Mouse (Mus musculus) embryonic facial prominence, embryonic 13.5 days (tissue): ENCODE data around the gene Piga. TPM values are rescaled to one million over a fixed set of nuclear protein-coding genes. Genes with fewer than 3 reads are reported as not detected.
A peak's percentile ranks its signal among the peaks of the same experiment; 100 is the strongest.

Experiments used
- ATAC-seq: fragments of 200-750 bp; cut with Nextera tagmentation; 2 replicates; pipeline ENCODE4 v1.8.0; 2017; ENCODE audit warnings: low read depth; ENCODE audit not compliant: insufficient number of reproducible peaks, insufficient read depth, low FRiP score, low TSS enrichment
- H3K27ac ChIP-seq: fragments of 300-500 bp; sonication (generic); 2 replicates; pipeline ENCODE4 v1.5.1; 2015; ENCODE audit warnings: moderate library complexity, mild to moderate bottlenecking, inconsistent platforms
- H3K27me3 ChIP-seq: fragments of 300-500 bp; sonication (generic); 2 replicates; pipeline ENCODE4 v1.6.1; 2015; ENCODE audit warnings: mild to moderate bottlenecking, inconsistent platforms
- H3K36me3 ChIP-seq: fragments of 300-500 bp; sonication (generic); 2 replicates; pipeline ENCODE4 v1.6.1; 2015; ENCODE audit warnings: mild to moderate bottlenecking, inconsistent platforms
- H3K4me1 ChIP-seq: fragments of 300-500 bp; sonication (generic); 2 replicates; pipeline ENCODE4 v1.6.1; 2015; ENCODE audit warnings: inconsistent platforms
- H3K4me2 ChIP-seq: fragments of 300-500 bp; sonication (generic); 2 replicates; pipeline ENCODE4 v1.6.1; 2015; ENCODE audit warnings: moderate library complexity, mild to moderate bottlenecking, inconsistent platforms
- H3K4me3 ChIP-seq: fragments of 300-500 bp; sonication (generic); 2 replicates; pipeline ENCODE4 v1.5.1; 2015; ENCODE audit warnings: mild to moderate bottlenecking, inconsistent platforms
- H3K9ac ChIP-seq: fragments of 300-500 bp; sonication (generic); 2 replicates; pipeline ENCODE4 v1.6.1; 2015; ENCODE audit warnings: mild to moderate bottlenecking, inconsistent platforms
- H3K9me3 ChIP-seq: fragments of 300-500 bp; sonication (generic); 2 replicates; pipeline ENCODE4 v1.6.1; 2016; ENCODE audit warnings: inconsistent platforms
- WGBS: fragments of 180-500 bp; shearing (Covaris S2); methylation state at CpG from one replicate; pipeline ENCODE4 v1.1.7; 2015; ENCODE audit warnings: mixed read lengths; 5-methylcytosine and 5-hydroxymethylcytosine counted together
- polyA plus RNA-seq: library from polyadenylated mRNA; unstranded; fragments of >200 nt; fragmentation: Nextera tagmentation; extraction: Ambion mirVana; gene quantifications from 2 replicates; pipeline ENCODE4 v1.2.1, GENCODE M21; 2015

The Piga gene
- polyA plus RNA-seq, 1 experiment from 2014 or later, result 12.3 TPM

DNA sequence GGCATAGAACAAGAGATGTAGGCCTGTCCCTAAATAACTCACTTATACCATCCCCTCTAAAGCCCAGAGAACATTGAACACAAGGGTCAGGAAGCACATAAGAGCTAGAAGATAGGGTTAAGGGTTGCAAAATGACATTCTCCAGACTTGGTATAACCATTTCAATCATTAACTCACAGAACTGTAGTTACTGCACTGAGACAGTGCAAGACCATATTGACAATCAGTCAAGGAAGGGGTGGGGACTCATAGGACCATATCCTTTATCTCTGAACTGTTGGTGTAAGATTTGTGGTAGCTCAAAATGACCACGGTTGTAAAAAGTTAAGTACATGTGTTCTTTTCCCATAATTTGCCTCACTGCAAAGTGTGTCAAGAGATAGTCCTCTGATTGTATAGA lies 9.0 kb upstream of the Piga start:
- H3K4me2 ChIP-seq, result no peak overlapping the region
- H3K4me1 ChIP-seq, result no peaks in the 10 kb centered on the region
- peaks cover 35% of the 10 kb centered on the region for H3K27me3 ChIP-seq
- no peaks in the 10 kb centered on the region for H3K36me3 ChIP-seq
- H3K27ac ChIP-seq, result no peak overlapping the region
- H3K9ac ChIP-seq, result no peak overlapping the region
- no peaks in the 10 kb centered on the region for H3K9me3 ChIP-seq
- ATAC-seq, result no peak
- 83% methylated on average over 1 of the region's 1 CpGs for WGBS
- H3K4me3 ChIP-seq, result no peak overlapping the region

DNA sequence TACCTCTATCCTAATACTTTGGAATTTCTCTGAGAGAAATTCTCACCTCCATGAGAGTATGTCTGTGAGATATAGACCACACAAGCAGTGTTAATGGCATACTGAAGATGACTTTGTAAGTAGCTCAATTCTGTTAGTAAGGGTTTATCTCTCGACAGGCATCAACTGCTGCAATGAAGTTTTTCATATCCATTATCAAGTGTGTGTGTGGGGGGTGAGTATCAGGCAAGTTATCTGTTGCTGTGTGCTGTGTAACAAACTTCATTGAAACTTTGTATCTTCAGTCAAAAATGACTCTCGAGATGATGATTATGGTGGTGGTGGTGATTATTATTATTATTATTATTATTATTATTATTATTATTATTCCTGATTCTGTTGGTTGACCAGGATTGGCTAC lies 2.8 kb upstream of the Piga start:
- Histone ChIP-seq H3K9ac (no peak overlapping the region), H3K27me3 (peaks cover 34% of the 10 kb centered on the region), H3K27ac (no peak overlapping the region), H3K4me3 (no peak overlapping the region), H3K4me2 (no peak overlapping the region), H3K9me3 (no peaks in the 10 kb centered on the region), H3K4me1 (peaks cover 8% of the 10 kb centered on the region), H3K36me3 (no peaks in the 10 kb centered on the region)
- WGBS, result 79% methylated on average over 2 of the region's 2 CpGs
- ATAC-seq, result no peak

DNA sequence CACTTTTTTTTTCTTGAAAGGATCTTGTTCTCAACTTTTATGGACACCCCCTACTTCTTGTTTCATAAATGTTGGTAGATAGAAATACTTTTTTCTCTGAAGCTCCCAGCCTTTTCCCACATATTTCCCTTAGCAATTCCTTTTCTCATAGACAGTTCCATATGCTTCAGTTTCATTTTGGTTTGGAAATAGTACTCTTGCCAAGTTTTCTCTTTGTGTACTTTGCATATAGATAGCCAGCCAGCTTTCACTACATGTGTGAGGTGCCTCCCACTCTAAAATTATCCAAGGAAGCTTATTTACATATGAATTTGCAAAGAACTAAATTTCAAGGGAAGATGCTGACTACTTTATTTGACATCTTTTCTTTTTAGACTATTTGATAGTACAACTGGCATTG lies 1.6 kb upstream of the Piga start:
- no peak overlapping the region for H3K9ac ChIP-seq

DNA sequence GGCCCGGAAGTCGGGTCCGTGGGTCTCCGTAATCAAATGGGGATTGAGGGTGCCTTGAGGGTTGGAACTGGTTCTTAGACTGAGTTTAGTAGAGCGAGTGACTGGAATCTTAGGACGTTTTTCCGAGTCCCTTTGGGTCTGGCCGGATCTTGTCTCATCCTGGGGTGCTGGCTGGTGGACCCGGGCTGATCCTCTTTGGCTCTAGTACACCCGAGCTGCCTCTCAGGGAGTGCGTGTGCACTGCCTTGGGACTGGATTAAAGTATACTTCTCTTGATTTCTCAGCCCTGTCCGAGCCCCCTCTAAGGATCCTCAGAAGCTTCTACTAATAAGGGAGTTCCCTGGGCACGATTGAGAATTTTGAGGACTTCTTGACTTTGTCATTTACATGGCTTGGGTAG lies 368 bp downstream of the Piga start:
- 24% methylated on average over 13 of the region's 13 CpGs for WGBS
- ATAC-seq, result peak; percentile 15; the same call in 1 of the 2 replicates
- peak overlapping the region; percentile 75; the same call in 1 of the 2 replicates for H3K27ac ChIP-seq

More for the DNA sequence above, 1.6 kb upstream of the Piga start:
- Histone ChIP-seq H3K27me3 (peaks cover 33% of the 10 kb centered on the region), H3K36me3 (peaks cover 5% of the 10 kb centered on the region; the same call in 1 of the 2 replicates), H3K27ac (no peak overlapping the region), H3K4me1 (peaks cover 8% of the 10 kb centered on the region), H3K4me3 (no peak overlapping the region), H3K9me3 (no peaks in the 10 kb centered on the region), H3K4me2 (no peak overlapping the region)
- ATAC-seq, result no peak

DNA sequence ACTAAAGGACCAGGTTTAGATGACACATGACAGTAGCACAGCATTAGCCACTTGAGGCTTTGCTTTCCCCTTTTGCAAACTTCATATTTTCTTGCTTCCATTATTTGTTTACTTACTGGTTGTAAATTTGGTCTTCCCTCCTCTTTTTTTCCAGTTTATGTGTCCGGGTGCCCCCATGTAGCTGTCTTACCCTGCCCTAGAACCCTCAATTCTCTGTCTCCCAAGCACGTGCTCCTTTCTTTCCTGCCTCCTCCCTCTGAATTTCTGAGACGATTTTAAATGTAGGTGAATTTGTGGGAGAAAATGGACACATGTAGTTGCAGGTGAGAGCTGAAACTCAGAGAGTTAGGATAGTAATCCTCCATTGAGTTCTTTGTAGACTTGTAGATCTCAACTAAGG lies 931 bp downstream of the Piga start:
- Histone ChIP-seq H3K4me2 (peak overlapping the region; percentile 58), H3K9ac (peak overlapping the region; percentile 75; the same call in 1 of the 2 replicates), H3K9me3 (no peaks in the 10 kb centered on the region), H3K4me3 (peak overlapping the region; percentile 57), H3K27me3 (peaks cover 33% of the 10 kb centered on the region), H3K4me1 (peaks cover 8% of the 10 kb centered on the region), H3K36me3 (peaks cover 6% of the 10 kb centered on the region; the same call in 1 of the 2 replicates), H3K27ac (no peak overlapping the region)
- 55% methylated on average over 3 of the region's 3 CpGs for WGBS
- ATAC-seq, result no peak

More for the DNA sequence above, 368 bp downstream of the Piga start:
- peaks cover 8% of the 10 kb centered on the region for H3K4me1 ChIP-seq
- H3K9me3 ChIP-seq, result no peaks in the 10 kb centered on the region
- H3K9ac ChIP-seq, result peak overlapping the region; percentile 75
- H3K4me2 ChIP-seq, result peak overlapping the region; percentile 58
- peaks cover 30% of the 10 kb centered on the region for H3K27me3 ChIP-seq
- peak overlapping the region; percentile 57 for H3K4me3 ChIP-seq
- H3K36me3 ChIP-seq, result peaks cover 6% of the 10 kb centered on the region; the same call in 1 of the 2 replicates

DNA sequence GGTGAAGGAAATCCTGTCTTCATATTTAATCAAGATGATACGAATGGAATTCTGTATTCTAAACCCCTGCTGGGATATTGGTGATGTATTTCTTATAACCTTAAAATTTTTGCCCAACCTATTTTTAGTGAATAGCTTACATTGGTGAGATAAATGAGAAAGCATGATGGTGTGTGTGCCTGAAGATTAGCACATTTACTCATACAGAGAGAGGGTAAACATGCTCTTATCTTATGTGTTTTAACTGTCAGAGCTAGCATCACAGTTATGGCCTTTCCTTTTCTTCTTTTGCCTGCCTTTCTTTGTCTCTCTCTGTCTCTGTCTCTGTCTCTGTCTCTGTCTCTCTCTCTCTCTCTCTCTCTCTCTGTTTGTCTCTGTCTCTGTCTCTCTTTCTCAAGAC lies 5.2 kb downstream of the Piga start:
- H3K9ac ChIP-seq, result no peak overlapping the region
- H3K36me3 ChIP-seq, result peaks cover 6% of the 10 kb centered on the region; the same call in 1 of the 2 replicates
- peaks cover 34% of the 10 kb centered on the region for H3K27me3 ChIP-seq
- 83% methylated on average over 1 of the region's 1 CpGs for WGBS
- peaks cover 8% of the 10 kb centered on the region for H3K4me1 ChIP-seq
- H3K4me2 ChIP-seq, result no peak overlapping the region
- no peak for ATAC-seq
- no peak overlapping the region for H3K4me3 ChIP-seq
- H3K27ac ChIP-seq, result no peak overlapping the region
- H3K9me3 ChIP-seq, result no peaks in the 10 kb centered on the region

DNA sequence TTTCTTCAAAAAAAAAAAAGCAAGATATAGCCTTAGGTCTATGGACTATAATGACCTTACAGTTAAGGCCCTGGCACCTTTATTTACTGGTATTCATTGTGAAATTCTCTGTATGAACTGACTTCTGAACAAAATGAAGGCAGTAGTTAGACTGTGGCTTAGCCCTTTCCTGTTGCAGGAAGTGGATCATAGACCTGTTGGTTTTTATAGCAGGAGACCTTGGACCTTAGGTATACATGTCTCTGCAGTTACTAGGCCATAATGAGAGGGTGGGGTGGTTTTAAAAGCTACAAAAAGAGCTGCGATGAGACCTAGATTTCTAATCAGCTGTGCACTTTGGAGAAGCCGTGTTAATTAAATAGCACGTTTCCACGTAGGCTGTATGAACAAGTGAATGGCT lies 7.7 kb downstream of the Piga start:
- no peak overlapping the region for H3K9ac ChIP-seq
- H3K36me3 ChIP-seq, result peaks cover 19% of the 10 kb centered on the region; the same call in 1 of the 2 replicates

DNA sequence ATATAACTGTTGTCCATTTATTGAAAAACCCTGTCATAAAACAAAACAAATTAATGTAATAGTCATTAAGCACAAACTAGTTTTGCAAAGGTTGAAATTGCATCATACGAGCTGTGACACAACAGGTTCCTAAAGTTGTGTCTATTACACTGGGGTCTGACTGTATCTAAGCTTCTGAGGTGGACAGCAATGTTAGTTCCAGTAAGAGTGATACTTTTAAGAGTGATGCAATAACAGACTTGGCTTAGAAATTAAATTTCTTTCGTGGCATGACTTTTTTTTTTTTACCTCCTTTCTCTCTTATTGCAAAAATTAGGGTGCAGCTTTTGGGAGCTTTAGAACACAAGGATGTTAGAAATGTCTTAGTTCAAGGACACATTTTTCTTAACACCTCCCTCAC lies 8.6 kb downstream of the Piga start:
- Histone ChIP-seq H3K27me3 (peaks cover 18% of the 10 kb centered on the region), H3K27ac (no peak overlapping the region), H3K9ac (no peak overlapping the region), H3K36me3 (peaks cover 15% of the 10 kb centered on the region; the same call in 1 of the 2 replicates), H3K4me1 (no peaks in the 10 kb centered on the region), H3K4me2 (no peak overlapping the region), H3K9me3 (no peaks in the 10 kb centered on the region), H3K4me3 (no peak overlapping the region)
- no peak for ATAC-seq
- WGBS, result 82% methylated on average over 2 of the region's 2 CpGs

More for the DNA sequence above, 7.7 kb downstream of the Piga start:
- no peak for ATAC-seq
- 83% methylated on average over 4 of the region's 4 CpGs for WGBS
- no peak overlapping the region for H3K4me2 ChIP-seq
- H3K27me3 ChIP-seq, result peaks cover 25% of the 10 kb centered on the region
- no peaks in the 10 kb centered on the region for H3K4me1 ChIP-seq
- no peak overlapping the region for H3K4me3 ChIP-seq
- H3K9me3 ChIP-seq, result no peaks in the 10 kb centered on the region
- no peak overlapping the region for H3K27ac ChIP-seq

DNA sequence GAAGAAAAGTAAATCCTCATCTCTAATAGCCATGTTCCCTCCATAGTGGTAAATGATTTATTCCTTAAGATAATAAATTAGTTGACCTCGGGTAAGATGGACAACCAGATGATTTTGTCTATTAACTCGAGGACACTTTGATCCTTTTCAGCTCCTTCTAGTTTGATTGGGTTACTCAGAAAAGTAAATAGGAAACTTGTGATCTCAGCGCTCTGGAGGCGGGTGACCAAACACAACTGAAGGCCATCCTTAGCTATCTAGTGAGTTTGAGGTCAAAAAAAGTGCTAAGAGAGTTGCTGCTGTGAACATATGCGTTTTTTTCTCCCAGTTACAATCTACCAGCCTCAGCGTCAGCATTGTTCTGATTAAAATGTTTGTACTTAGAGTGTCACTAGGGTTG lies 11.0 kb downstream of the Piga start:
- H3K27ac ChIP-seq, result no peak overlapping the region
- H3K9me3 ChIP-seq, result no peaks in the 10 kb centered on the region
- no peak overlapping the region for H3K4me3 ChIP-seq
- peaks cover 17% of the 10 kb centered on the region for H3K27me3 ChIP-seq
- H3K9ac ChIP-seq, result no peak overlapping the region
- peaks cover 15% of the 10 kb centered on the region; the same call in 1 of the 2 replicates for H3K36me3 ChIP-seq
- no peak for ATAC-seq
- 83% methylated on average over 6 of the region's 6 CpGs for WGBS
- H3K4me1 ChIP-seq, result no peaks in the 10 kb centered on the region
- no peak overlapping the region for H3K4me2 ChIP-seq

DNA sequence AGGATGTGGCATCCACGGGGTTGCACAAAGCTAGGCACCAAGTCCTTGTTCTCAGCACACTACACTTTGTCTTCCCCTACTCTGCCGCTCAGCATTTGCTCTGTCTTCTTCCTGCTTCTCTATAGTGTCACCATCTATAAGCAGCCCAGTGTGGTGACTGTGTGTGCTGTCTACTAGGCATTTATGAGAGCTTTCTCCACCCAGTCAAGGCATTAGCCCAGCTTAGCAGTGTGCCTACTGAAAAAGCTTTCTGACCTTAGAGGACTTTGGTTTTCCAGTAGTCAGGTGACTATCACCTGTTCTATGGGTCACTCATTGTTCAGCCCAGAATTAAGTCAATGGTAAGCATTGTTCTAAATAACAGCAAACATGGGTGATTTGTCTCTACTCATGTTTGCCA lies 11.5 kb downstream of the Piga start:
- H3K9ac ChIP-seq, result no peak overlapping the region
- H3K4me3 ChIP-seq, result no peak overlapping the region
- no peak overlapping the region for H3K4me2 ChIP-seq
- H3K4me1 ChIP-seq, result no peaks in the 10 kb centered on the region
- peaks cover 15% of the 10 kb centered on the region; the same call in 1 of the 2 replicates for H3K36me3 ChIP-seq
- no peak for ATAC-seq
- H3K27ac ChIP-seq, result no peak overlapping the region
- 85% methylated on average over 2 of the region's 2 CpGs for WGBS
- peaks cover 20% of the 10 kb centered on the region; the same call in 1 of the 2 replicates for H3K27me3 ChIP-seq
- H3K9me3 ChIP-seq, result no peaks in the 10 kb centered on the region

DNA sequence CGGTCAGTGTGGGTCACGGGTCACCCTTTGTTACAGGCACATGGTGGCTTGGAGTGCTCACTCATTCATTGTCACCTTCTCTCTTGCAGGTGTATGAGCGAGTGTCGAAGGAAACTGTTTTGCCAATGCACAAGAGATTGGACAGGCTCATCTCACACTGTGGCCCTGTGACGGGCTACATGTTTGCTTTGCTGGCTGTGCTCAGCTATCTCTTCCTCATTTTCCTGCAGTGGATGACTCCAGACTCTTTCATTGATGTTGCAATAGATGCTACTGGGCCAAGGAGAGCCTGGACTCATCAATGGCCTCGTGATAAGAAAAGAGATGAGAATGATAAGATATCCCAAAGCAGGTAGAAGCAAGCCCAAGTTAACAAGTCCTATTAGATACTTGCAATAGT lies 12.0 kb downstream of the Piga start:
- no peak for ATAC-seq
- H3K4me1 ChIP-seq, result no peaks in the 10 kb centered on the region
- H3K36me3 ChIP-seq, result peaks cover 15% of the 10 kb centered on the region; the same call in 1 of the 2 replicates
- peaks cover 20% of the 10 kb centered on the region; the same call in 1 of the 2 replicates for H3K27me3 ChIP-seq
- H3K9me3 ChIP-seq, result no peaks in the 10 kb centered on the region
- H3K4me2 ChIP-seq, result no peak overlapping the region
- no peak overlapping the region for H3K27ac ChIP-seq
- no peak overlapping the region for H3K9ac ChIP-seq
- WGBS, result 87% methylated on average over 6 of the region's 6 CpGs
- no peak overlapping the region for H3K4me3 ChIP-seq

DNA sequence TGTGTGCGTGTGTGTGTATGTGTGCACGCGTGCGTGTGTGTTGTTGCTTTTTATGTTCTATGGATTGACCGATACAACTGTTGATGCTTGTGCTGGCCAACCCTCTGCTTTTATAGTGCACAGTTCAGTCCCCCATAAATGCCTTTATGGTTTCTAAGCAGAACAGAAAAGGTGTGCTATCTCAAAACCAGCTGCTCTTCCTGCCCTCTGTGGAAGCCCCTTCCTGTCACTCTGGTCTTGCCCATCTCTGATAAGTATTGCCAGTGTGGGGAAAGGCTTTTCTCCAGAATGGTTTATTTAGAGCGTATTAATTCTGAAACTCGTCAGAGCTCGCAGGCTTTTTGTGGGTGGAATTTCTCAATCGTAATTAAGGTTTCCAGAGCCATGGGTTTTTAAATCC lies 13.1 kb downstream of the Piga start:
- H3K36me3 ChIP-seq, result peaks cover 15% of the 10 kb centered on the region; the same call in 1 of the 2 replicates
- 96% methylated on average over 9 of the region's 9 CpGs for WGBS

More for the DNA sequence above, 13.1 kb downstream of the Piga start:
- no peak for ATAC-seq
- H3K4me2 ChIP-seq, result no peak overlapping the region
- H3K9ac ChIP-seq, result no peak overlapping the region
- no peak overlapping the region for H3K4me3 ChIP-seq
- peaks cover 20% of the 10 kb centered on the region for H3K27me3 ChIP-seq
- no peak overlapping the region for H3K27ac ChIP-seq
- H3K9me3 ChIP-seq, result no peaks in the 10 kb centered on the region
- no peaks in the 10 kb centered on the region for H3K4me1 ChIP-seq
